Comparison of ENCODE assay signal across 9 mouse cellular contexts in the genomic region with DNA sequence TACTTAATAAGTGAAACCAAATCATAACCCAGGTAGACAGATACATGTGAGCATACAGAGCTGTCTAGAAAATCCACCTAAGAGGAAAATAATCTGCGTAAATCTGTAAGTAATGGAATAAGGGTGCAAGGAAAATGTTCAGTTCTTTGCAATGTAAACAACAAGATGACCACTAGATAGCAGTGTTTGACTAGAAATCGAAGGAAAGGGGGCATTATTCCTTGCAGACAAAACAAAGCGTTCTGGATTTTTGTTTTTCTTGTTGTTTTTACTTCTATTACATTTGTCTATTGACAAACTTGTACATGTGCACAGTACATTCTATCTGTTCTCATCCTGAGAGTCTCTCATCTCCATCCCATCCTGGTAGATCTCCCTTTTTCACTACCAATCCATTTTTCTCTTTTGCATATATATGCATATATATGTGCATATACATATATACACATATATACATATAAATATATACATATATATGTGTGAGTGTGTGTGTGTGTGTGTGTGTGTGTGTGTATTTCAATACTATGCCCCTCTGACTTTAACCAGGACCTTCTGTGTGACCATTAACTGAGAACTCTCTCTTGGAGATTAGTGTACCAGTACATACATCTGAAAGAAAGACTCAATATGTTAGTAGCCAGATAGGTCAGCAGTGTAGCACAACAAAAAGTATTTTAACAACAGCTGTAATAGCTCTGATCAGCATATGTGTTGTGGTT.
DNase-seq lines count a peak whose midpoint lies in the region; ATAC-seq and TF ChIP-seq lines count a peak whose summit lies in the region.
"Had no signal": no experiment of that assay in that cellular context is flagged by ENCODE, and none has a peak within 500 bp of the region (broad histone marks: within the 10 kb centered on the region; RNA-seq: fewer than 3 reads in every experiment).

No protein-coding gene starts in this region.

- no peaks in the 10 kb centered on the region for H3K9me3 ChIP-seq in lung, postnatal 0 days (ENCODE audit: low read length)
- no peaks in the 10 kb centered on the region for H3K9me3 ChIP-seq in hindbrain, postnatal 0 days (ENCODE audit: low read length)

- H3K36me3 ChIP-seq in lung, postnatal 0 days (ENCODE audit: insufficient read depth, low read length) = no peaks in the 10 kb centered on the region
- no peaks in the 10 kb centered on the region for H3K36me3 ChIP-seq in hindbrain, postnatal 0 days (ENCODE audit: insufficient read depth, low read length)
- H3K36me3 ChIP-seq in splenic B cell, adult 2 months (ENCODE audit: control insufficient read depth, insufficient read depth, low read length, poor library complexity, severe bottlenecking) = no peaks in the 10 kb centered on the region

- no peak overlapping the region for H3K9ac ChIP-seq in lung, postnatal 0 days (replicated peaks; ENCODE audit: low read depth)
- no peak overlapping the region for H3K9ac ChIP-seq in hindbrain, postnatal 0 days (replicated peaks; ENCODE audit: low read length)

- no peak overlapping the region for H3K4me3 ChIP-seq in cerebellum, adult 2 months (replicated peaks; ENCODE audit: insufficient read depth, low read depth, low read length)
- no peak overlapping the region for H3K4me3 ChIP-seq in lung, postnatal 0 days (ENCODE audit: low read depth, low read length)
- H3K4me3 ChIP-seq in hindbrain, postnatal 0 days (ENCODE audit: low read length) = no peak overlapping the region
- H3K4me3 ChIP-seq: erythroblast, embryonic 14.5 days had no signal

- no peak for TF ChIP-seq POLR2A in cerebellum, adult 2 months (IDR thresholded peaks at IDR 0.05; ENCODE audit: borderline replicate concordance, insufficient read depth, low read length)

- no peak for DNase-seq in cerebellum, adult 2 months
- no peak for DNase-seq in cerebellum, adult 9-10 months
- peak; percentile 25 for DNase-seq in lung, postnatal 0 days (ENCODE audit: low spot score)
- no peak for DNase-seq in lung, postnatal 14 days
- peak; percentile 78 for DNase-seq in hindbrain, postnatal 0 days (ENCODE audit: low spot score)
- DNase-seq in splenic B cell, adult 2 months (ENCODE audit: low read depth, low spot score) = peak; percentile 43
- DNase-seq in layer of hippocampus, postnatal 25 days (ENCODE audit: extremely low spot score in 1 of 2, low spot score in 1 of 2) = no peak
- no peak for DNase-seq in lung, adult 18-20 months

- H3K4me2 ChIP-seq in lung, postnatal 0 days (replicated peaks; ENCODE audit: low read depth, low read length) = no peak overlapping the region
- H3K4me2 ChIP-seq in hindbrain, postnatal 0 days (ENCODE audit: low read depth, low read length) = no peak overlapping the region

- no peak for TF ChIP-seq EP300 in lung, postnatal 0 days (IDR thresholded peaks at IDR 0.05)

- H3K27ac ChIP-seq in cerebellum, adult 2 months (ENCODE audit: insufficient read depth, low read length) = no peak overlapping the region
- H3K27ac ChIP-seq in lung, postnatal 0 days (ENCODE audit: low read length) = no peak overlapping the region
- H3K27ac ChIP-seq in hindbrain, postnatal 0 days = no peak overlapping the region

- 31% methylated on average over 3 of the region's 3 CpGs for WGBS in cerebellum, adult 2 months
- 47% methylated on average over 3 of the region's 3 CpGs for WGBS in lung, postnatal 0 days
- 27% methylated on average over 3 of the region's 3 CpGs for WGBS in hindbrain, postnatal 0 days

- TF ChIP-seq CTCF in cerebellum, adult 2 months (IDR thresholded peaks at IDR 0.05; ENCODE audit: borderline replicate concordance, insufficient read depth, low read depth, low read length) = peak; percentile 37; the same call in 1 of the 2 replicates
- TF ChIP-seq CTCF in lung, postnatal 0 days (IDR thresholded peaks at IDR 0.05) = peak; percentile 62
- TF ChIP-seq CTCF in hindbrain, postnatal 0 days (IDR thresholded peaks at IDR 0.05; ENCODE audit: low read depth) = peak; percentile 76

- H3K27me3 ChIP-seq in cerebellum, adult 2 months (ENCODE audit: control insufficient read depth, insufficient read depth, low read length) = no peaks in the 10 kb centered on the region
- no peaks in the 10 kb centered on the region for H3K27me3 ChIP-seq in lung, postnatal 0 days (replicated peaks; ENCODE audit: insufficient read depth, low read length)
- H3K27me3 ChIP-seq in hindbrain, postnatal 0 days (ENCODE audit: insufficient read depth, low read length) = no peaks in the 10 kb centered on the region
- no peaks in the 10 kb centered on the region for H3K27me3 ChIP-seq in splenic B cell, adult 2 months (ENCODE audit: control insufficient read depth, insufficient read depth, low read length, poor library complexity, severe bottlenecking)

- H3K4me1 ChIP-seq in cerebellum, adult 2 months (ENCODE audit: control insufficient read depth, insufficient read depth, low read length) = no peaks in the 10 kb centered on the region
- no peaks in the 10 kb centered on the region for H3K4me1 ChIP-seq in lung, postnatal 0 days (ENCODE audit: insufficient read depth, low read depth, low read length)
- H3K4me1 ChIP-seq in hindbrain, postnatal 0 days (ENCODE audit: insufficient read depth, low read length) = no peaks in the 10 kb centered on the region

- ATAC-seq in lung, postnatal 0 days = no peak
- ATAC-seq in hindbrain, postnatal 0 days = peak; percentile 43; the same call in 1 of the 2 replicates

Comparison
In these comparisons a context has a peak if more than half of its experiments do, and no peak if none do; other contexts are left out.
1. DNase-seq: peak in lung, postnatal 0 days (single experiment), hindbrain, postnatal 0 days (single experiment) and splenic B cell, adult 2 months (single experiment); none in cerebellum, adult 2 months (0 of 2), cerebellum, adult 9-10 months (single experiment), lung, postnatal 14 days (single experiment), layer of hippocampus, postnatal 25 days (0 of 2) and lung, adult 18-20 months (0 of 2).
2. Peak in every context shown above with its lines, with median percentiles within 50 percentile points of each other: CTCF ChIP-seq.